Mouse (Mus musculus) limb, embryonic 11.5 days (tissue): ENCODE data around the gene Cipc. TPM values are rescaled to one million over a fixed set of nuclear protein-coding genes. Genes with fewer than 3 reads are reported as not detected.

Experiments
- ATAC-seq: fragments of 200-750 bp; cut with Nextera tagmentation; 2 replicates; pipeline ENCODE4 v1.8.0; 2017; ENCODE audit warnings: low read depth; ENCODE audit not compliant: insufficient number of reproducible peaks, low FRiP score, low TSS enrichment
- DNase-seq: peaks from one replicate; pipeline ENCODE4 v3.0.0-alpha.2; 2015; ENCODE audit warnings: low spot score
- H3K27ac ChIP-seq: fragments of 300-500 bp; sonication (generic); replicated peaks from 2 replicates; pipeline ENCODE4 v1.5.1; 2014; ENCODE audit warnings: low read depth, mild to moderate bottlenecking, low read length
- H3K27me3 ChIP-seq: fragments of 300-500 bp; sonication (generic); 2 replicates; pipeline ENCODE4 v1.6.1; 2014; ENCODE audit warnings: mild to moderate bottlenecking, low read length, mixed read lengths; ENCODE audit not compliant: control insufficient read depth, insufficient read depth
- H3K36me3 ChIP-seq: fragments of 300-500 bp; sonication (generic); 2 replicates; pipeline ENCODE4 v1.6.1; 2014; ENCODE audit warnings: mild to moderate bottlenecking, low read length, moderate library complexity, mixed read lengths; ENCODE audit not compliant: control insufficient read depth, insufficient read depth
- H3K4me1 ChIP-seq: fragments of 300-500 bp; sonication (generic); 2 replicates; pipeline ENCODE4 v1.6.1; 2014; ENCODE audit warnings: low read length, mixed read lengths; ENCODE audit not compliant: control insufficient read depth, insufficient read depth
- H3K4me2 ChIP-seq: fragments of 300-500 bp; sonication (generic); 2 replicates; pipeline ENCODE4 v1.6.1; 2014; ENCODE audit warnings: low read depth, mild to moderate bottlenecking, moderate library complexity; ENCODE audit not compliant: severe bottlenecking
- H3K4me3 ChIP-seq: fragments of 300-500 bp; sonication (generic); 2 replicates; pipeline ENCODE4 v1.5.1; 2014; ENCODE audit warnings: low read depth, low read length
- H3K9ac ChIP-seq: fragments of 300-500 bp; sonication (generic); 2 replicates; pipeline ENCODE4 v1.6.1; 2014; ENCODE audit warnings: mild to moderate bottlenecking, low read length
- H3K9me3 ChIP-seq: fragments of 300-500 bp; sonication (generic); 2 replicates; pipeline ENCODE4 v1.6.1; 2016; ENCODE audit warnings: low read length; ENCODE audit not compliant: control insufficient read depth
- WGBS: fragments of 180-500 bp; shearing (Covaris S2); extraction: QIAGEN DNeasy Blood & Tissue Kit; methylation state at CpG from one replicate; pipeline ENCODE4 v1.1.7; 2014; 5-methylcytosine and 5-hydroxymethylcytosine counted together
- polyA plus RNA-seq: library from polyadenylated mRNA; unstranded; fragments of >200 nt; fragmentation: Nextera tagmentation; extraction: Ambion mirVana; gene quantifications from 2 replicates; pipeline ENCODE4 v1.2.1, GENCODE M21; 2014

The Cipc gene
- polyA plus RNA-seq, 1 experiment from 2014 or later = 31.3 TPM

DNA sequence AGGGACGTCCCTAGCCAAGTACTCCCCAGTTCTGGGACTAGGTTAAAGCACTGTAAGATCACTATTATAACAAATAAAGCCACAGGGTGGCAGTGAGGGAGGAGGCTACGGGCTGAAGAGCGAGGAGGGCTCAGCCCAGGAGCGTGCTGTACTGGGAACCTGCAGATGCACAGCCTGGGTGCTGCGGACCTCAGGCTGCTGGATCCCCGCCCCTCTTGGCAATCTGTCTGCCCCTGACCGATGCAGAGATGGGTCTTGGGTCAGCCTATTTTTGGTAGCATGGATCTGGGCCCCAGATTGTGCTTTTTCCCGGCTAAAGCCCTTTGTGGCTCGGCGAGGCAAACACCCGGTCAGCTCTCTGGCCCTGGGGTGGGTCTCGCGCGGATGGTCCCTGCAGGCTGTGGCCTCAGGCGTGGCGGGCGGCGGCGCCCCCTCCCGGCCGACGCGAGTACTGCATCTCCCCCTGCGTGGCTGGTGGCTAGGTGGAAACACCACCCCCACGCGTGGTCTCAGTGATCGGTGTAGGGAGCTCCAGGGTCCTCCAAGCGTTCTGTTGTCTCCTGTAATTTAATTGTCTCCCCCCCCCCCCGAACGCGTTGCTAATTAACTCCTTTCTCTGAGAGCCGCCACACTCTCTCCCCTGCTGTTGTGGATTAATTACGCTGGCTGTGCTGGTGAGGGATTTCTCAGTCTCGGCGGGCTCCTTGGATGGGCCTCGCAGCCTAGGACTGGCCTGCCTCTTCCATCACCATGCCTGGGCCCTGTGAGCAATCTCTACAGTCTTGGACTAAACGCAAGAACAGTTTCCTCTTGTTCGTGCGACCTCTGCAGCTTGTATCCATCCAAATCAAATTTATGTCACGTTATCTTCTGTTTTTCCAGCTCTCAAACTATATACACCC is 27.8 kb downstream of the Cipc start:
- Histone ChIP-seq H3K9ac (peak overlapping the region; percentile 32; the same call in 1 of the 2 replicates), H3K4me1 (peaks cover 5% of the 10 kb centered on the region; the same call in 1 of the 2 replicates), H3K4me3 (peak overlapping the region; percentile 15), H3K36me3 (no peaks in the 10 kb centered on the region), H3K27me3 (0 out of 2 replicates have a peak, but pooled peaks cover 6% of the 10 kb centered on the region), H3K9me3 (no peaks in the 10 kb centered on the region), H3K27ac (no peak overlapping the region), H3K4me2 (peak overlapping the region; percentile 51)
- WGBS = 9% methylated on average over 38 of the region's 40 CpGs
- peak; percentile 56; the same call in 1 of the 2 replicates for ATAC-seq
- peak; percentile 85 for DNase-seq

DNA sequence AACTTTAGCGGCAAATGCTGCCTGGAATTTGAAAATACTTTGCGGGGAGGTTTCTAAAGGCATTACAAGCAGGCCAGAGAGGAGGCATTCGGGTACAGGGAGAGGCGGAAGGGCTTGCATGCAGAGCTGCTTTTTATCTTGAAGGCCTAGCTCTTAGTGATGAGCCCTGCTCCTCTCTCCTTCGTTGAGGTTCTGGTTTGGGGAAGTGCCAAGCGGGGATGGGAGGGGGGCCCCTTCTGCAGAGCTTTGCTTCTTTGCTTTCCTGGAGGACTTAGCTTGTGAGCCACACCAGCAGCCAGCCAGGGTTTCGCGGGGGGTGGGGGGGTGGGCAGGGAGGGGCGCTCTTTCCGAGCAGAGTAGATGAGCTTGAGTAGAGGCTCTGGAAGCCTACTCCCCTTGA is 28.9 kb downstream of the Cipc start:
- WGBS = 62% methylated on average over 10 of the region's 10 CpGs
- Histone ChIP-seq H3K36me3 (no peaks in the 10 kb centered on the region), H3K4me2 (no peak overlapping the region), H3K27ac (no peak overlapping the region), H3K9ac (no peak overlapping the region), H3K4me3 (no peak overlapping the region), H3K27me3 (0 out of 2 replicates have a peak, but pooled peaks cover 6% of the 10 kb centered on the region), H3K9me3 (no peaks in the 10 kb centered on the region), H3K4me1 (peaks cover 5% of the 10 kb centered on the region; the same call in 1 of the 2 replicates)
- no peak for DNase-seq
- ATAC-seq = no peak

DNA sequence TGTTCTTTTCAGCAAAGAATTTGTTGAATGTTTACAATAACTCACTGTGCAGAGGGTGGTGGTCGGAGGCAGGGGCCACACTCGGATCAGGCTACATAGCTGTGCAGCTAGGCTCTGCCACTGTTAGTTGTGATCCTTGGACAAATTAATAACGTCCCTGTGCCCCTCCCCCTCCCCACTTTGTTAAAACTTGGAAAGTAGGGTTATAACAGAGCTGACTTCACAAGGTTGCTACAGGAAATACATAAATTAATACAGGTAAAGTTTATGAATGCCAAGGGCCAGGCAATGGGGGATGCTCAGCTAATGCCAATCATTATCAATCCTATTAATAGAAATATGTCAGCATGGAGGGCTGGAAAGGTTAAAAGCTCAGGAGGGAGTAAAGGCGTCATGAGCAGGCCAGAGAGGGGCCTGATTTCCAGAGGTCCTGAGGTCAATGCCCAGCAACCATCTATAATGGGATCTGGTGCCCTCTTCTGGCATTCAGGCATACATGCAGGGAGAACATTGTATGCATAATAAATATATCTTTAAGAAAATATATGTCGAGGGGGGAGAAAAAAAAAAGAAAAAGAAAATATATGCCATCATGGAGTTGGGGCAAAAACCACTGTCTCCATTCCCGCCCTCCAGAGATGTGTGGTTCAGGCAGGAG is 29.8 kb downstream of the Cipc start:
- DNase-seq (no peak), ATAC-seq (no peak)
- Histone ChIP-seq H3K4me3 (no peak overlapping the region), H3K9me3 (no peaks in the 10 kb centered on the region), H3K36me3 (no peaks in the 10 kb centered on the region), H3K9ac (no peak overlapping the region), H3K27me3 (0 out of 2 replicates have a peak, but pooled peaks cover 6% of the 10 kb centered on the region), H3K4me1 (peaks cover 5% of the 10 kb centered on the region; the same call in 1 of the 2 replicates), H3K4me2 (no peak overlapping the region), H3K27ac (no peak overlapping the region)
- 62% methylated on average over 6 of the region's 6 CpGs for WGBS

DNA sequence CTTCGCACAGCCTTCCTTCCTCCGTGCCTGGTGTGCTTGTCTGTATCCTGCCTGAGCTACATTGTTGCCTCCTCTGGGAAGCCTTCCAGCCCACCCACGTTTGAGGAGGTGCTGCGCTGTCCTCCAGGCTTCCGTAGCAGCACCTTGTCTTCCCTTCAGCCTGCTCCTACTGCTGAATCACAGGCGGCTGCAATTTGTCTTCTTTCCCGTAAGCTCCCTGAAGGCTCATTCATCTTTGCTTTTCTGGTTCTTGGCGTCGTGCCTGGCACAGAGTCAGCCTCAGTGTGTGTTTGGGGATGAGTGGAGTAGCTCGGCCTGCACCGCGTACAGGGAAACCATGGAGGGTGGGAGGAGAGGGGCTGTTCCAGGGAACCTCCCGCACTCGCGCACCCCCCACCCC is 31.0 kb downstream of the Cipc start:
- DNase-seq (no peak), ATAC-seq (no peak)
- H3K4me1 ChIP-seq = peaks cover 5% of the 10 kb centered on the region; the same call in 1 of the 2 replicates
- H3K9ac ChIP-seq = no peak overlapping the region
- H3K36me3 ChIP-seq = no peaks in the 10 kb centered on the region
- no peak overlapping the region for H3K4me2 ChIP-seq
- no peak overlapping the region for H3K4me3 ChIP-seq
- peaks cover 7% of the 10 kb centered on the region; the same call in 1 of the 2 replicates for H3K27me3 ChIP-seq
- no peaks in the 10 kb centered on the region for H3K9me3 ChIP-seq
- WGBS = 19% methylated on average over 15 of the region's 15 CpGs
- no peak overlapping the region for H3K27ac ChIP-seq

DNA sequence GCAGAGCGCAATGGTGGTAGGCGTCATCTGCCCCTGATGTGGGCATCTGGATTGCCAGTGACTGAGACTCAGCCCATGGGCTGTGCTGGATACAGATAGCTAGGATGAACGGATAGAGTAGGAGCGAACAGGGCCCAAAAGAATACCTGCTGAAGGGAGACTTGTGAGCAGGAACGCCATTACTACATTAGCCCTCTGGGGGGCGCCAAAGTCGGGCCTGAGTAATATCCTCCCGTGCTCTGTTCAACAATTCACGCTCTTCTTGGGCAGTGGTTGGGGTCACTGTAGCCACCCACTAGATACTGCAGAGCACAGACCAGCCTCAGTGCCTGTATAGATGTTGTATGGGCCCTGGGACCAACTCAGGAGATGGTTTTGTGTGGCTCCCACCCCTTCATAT is 34.3 kb downstream of the Cipc start:
- H3K9me3 ChIP-seq = no peaks in the 10 kb centered on the region
- H3K9ac ChIP-seq = no peak overlapping the region
- no peaks in the 10 kb centered on the region for H3K36me3 ChIP-seq
- H3K27me3 ChIP-seq = peaks cover 20% of the 10 kb centered on the region
- H3K4me1 ChIP-seq = no peaks in the 10 kb centered on the region
- WGBS = 22% methylated on average over 9 of the region's 9 CpGs
- no peak overlapping the region for H3K27ac ChIP-seq
- DNase-seq (no peak), ATAC-seq (no peak)
- no peak overlapping the region for H3K4me3 ChIP-seq
- no peak overlapping the region for H3K4me2 ChIP-seq

DNA sequence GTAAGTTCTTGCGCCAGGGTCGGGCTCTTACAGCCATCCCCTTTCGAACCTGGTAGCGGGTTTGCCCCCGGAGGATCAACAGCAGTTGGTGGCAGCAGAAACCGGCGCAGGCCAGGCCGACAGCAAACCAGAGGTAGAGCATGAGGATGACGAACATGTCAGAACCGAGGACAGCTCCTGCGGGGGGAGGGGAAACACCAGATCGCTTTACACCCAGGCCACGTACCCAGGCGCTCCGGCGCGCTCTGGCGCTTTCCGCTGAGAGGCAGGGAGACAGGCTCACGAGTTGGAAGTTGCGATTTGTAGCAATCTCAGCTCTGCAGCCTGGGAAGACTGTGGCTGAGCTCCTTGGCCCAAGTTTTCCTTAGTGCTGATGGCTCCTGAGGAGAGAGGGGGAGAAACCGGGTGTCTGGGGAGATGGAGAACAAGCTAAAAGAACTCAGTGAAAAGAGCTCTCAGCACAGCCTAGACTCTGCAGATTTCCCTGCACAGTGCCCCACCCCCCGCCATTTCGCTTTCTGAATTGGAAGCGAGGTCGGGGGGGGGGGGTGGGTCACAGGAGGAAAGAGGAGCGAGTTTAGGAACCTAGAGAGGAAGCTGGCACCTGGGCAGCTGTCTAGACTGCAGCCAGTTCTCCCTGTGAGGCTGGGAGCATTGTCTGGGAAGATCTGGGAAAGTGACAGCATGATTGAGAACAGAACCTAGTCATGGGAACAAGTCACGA is 36.8 kb downstream of the Cipc start:
- H3K4me3 ChIP-seq = no peak overlapping the region
- peak; percentile 63; the same call in 1 of the 2 replicates for ATAC-seq

DNA sequence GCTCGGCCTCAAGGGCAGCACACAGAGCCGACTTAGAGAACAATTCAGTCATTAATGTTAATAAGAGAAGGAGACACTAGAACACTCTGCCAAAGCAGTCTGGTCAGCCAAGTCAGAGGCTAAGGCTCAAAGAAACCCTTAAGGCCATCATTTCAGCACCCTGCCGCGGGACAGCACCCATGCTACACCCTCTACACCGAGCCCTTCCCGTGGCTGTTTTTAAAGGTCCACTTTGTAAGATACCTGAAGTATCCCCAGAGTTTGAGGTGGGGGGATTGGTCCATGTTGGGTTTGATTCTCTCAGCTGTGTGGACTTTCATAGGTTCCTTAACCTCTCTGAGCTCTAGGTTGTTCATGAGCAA is 37.3 kb downstream of the Cipc start:
- Histone ChIP-seq H3K4me1 (no peaks in the 10 kb centered on the region), H3K36me3 (no peaks in the 10 kb centered on the region), H3K4me3 (no peak overlapping the region), H3K27me3 (peaks cover 36% of the 10 kb centered on the region), H3K9me3 (no peaks in the 10 kb centered on the region), H3K9ac (no peak overlapping the region), H3K4me2 (no peak overlapping the region), H3K27ac (no peak overlapping the region)
- ATAC-seq (no peak), DNase-seq (peak; percentile 80)
- 8% methylated on average over 6 of the region's 6 CpGs for WGBS

More for the DNA sequence above, 36.8 kb downstream of the Cipc start:
- Histone ChIP-seq H3K4me1 (no peaks in the 10 kb centered on the region), H3K4me2 (peak overlapping the region; percentile 4; the same call in 1 of the 2 replicates), H3K9ac (no peak overlapping the region), H3K27ac (no peak overlapping the region), H3K36me3 (no peaks in the 10 kb centered on the region), H3K27me3 (peaks cover 30% of the 10 kb centered on the region), H3K9me3 (no peaks in the 10 kb centered on the region)
- 3% methylated on average over 28 of the region's 28 CpGs for WGBS
- peak; percentile 89 for DNase-seq

DNA sequence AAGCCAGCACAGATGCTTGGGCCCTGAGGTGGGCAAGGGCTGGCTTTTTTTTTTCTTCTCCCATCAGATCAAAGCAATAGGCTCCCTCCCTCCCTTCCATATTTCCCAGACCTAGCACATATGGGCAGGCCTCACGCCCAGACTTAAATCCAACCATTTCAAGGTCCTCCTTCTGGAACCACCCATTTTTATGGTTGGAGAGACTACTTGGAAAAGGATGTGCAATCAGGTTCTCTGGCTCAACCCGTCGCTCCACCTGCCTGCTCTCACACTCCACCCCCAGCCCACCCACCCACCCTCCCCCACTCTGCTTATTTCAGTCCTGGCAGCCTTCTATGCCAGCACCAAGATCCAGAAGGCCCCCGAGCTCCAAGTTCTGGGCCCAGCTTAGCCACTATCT is 39.7 kb downstream of the Cipc start:
- no peaks in the 10 kb centered on the region for H3K9me3 ChIP-seq
- H3K27me3 ChIP-seq = peaks cover 60% of the 10 kb centered on the region
- no peaks in the 10 kb centered on the region for H3K36me3 ChIP-seq
- no peak for DNase-seq
- no peak overlapping the region for H3K4me2 ChIP-seq
- no peak overlapping the region for H3K27ac ChIP-seq
- WGBS = 79% methylated on average over 4 of the region's 4 CpGs
- H3K9ac ChIP-seq = no peak overlapping the region
- no peak for ATAC-seq
- no peak overlapping the region for H3K4me3 ChIP-seq
- H3K4me1 ChIP-seq = no peaks in the 10 kb centered on the region
